Mouse (Mus musculus): ENCODE data around the gene Nav2. TPM values are rescaled to one million over a fixed set of nuclear protein-coding genes. Genes with fewer than 3 reads are reported as not detected.
A peak's percentile ranks its signal among the peaks of the same experiment; 100 is the strongest.

The Nav2 gene
- polyA plus RNA-seq, 1 experiment, result 51.7 TPM

GRCm38 (mm10) chr7:49484036-49484744 is 575.7 kb downstream of the Nav2 start:
- Histone ChIP-seq H3K27ac (ENCODE audit: insufficient read depth, low read length) (no peak overlapping the region), H3K4me3 (ENCODE audit: low read depth, low read length) (no peak overlapping the region), H3K27me3 (ENCODE audit: control insufficient read depth, insufficient read depth, low read length, poor library complexity, severe bottlenecking) (no peaks in the 10 kb centered on the region), H3K9me3 (replicated peaks; ENCODE audit: control insufficient read depth, insufficient read depth, low read length, poor library complexity, severe bottlenecking) (no peaks in the 10 kb centered on the region), H3K4me1 (ENCODE audit: control insufficient read depth, insufficient read depth, low read length) (peaks cover 5% of the 10 kb centered on the region), H3K9ac (ENCODE audit: low read depth, poor library complexity, severe bottlenecking) (no peak overlapping the region), H3K36me3 (ENCODE audit: control insufficient read depth, insufficient read depth, low read length, poor library complexity, severe bottlenecking) (no peaks in the 10 kb centered on the region)
- TF ChIP-seq POLR2A (IDR thresholded peaks at IDR 0.05; ENCODE audit: insufficient read depth, low read length) (no peak), CTCF (IDR thresholded peaks at IDR 0.05; ENCODE audit: low read depth, low read length) (peak; percentile 35)

GRCm38 (mm10) chr7:49485292-49485847 is 576.9 kb downstream of the Nav2 start:
- Histone ChIP-seq H3K27me3 (ENCODE audit: control insufficient read depth, insufficient read depth, low read length, poor library complexity, severe bottlenecking) (no peaks in the 10 kb centered on the region), H3K4me1 (ENCODE audit: control insufficient read depth, insufficient read depth, low read length) (peaks cover 5% of the 10 kb centered on the region), H3K36me3 (ENCODE audit: control insufficient read depth, insufficient read depth, low read length, poor library complexity, severe bottlenecking) (no peaks in the 10 kb centered on the region)

GRCm38 (mm10) chr7:49487347-49487746 is 578.8 kb downstream of the Nav2 start:
- TF ChIP-seq EP300 (IDR thresholded peaks at IDR 0.05; ENCODE audit: insufficient read depth, low read depth, low read length), result no peak
- no peak for TF ChIP-seq CTCF (IDR thresholded peaks at IDR 0.05; ENCODE audit: low read depth, low read length)
- Histone ChIP-seq H3K4me1 (ENCODE audit: control insufficient read depth, insufficient read depth, low read length) (peaks cover 5% of the 10 kb centered on the region), H3K36me3 (ENCODE audit: control insufficient read depth, insufficient read depth, low read length, poor library complexity, severe bottlenecking) (no peaks in the 10 kb centered on the region), H3K9ac (ENCODE audit: low read depth, poor library complexity, severe bottlenecking) (no peak overlapping the region), H3K27me3 (ENCODE audit: control insufficient read depth, insufficient read depth, low read length, poor library complexity, severe bottlenecking) (no peaks in the 10 kb centered on the region), H3K27ac (ENCODE audit: insufficient read depth, low read length) (no peak overlapping the region), H3K4me3 (ENCODE audit: low read depth, low read length) (no peak overlapping the region), H3K9me3 (replicated peaks; ENCODE audit: control insufficient read depth, insufficient read depth, low read length, poor library complexity, severe bottlenecking) (no peaks in the 10 kb centered on the region)

More at GRCm38 (mm10) chr7:49485292-49485847, 576.9 kb downstream of the Nav2 start:
- Histone ChIP-seq H3K27ac (ENCODE audit: insufficient read depth, low read length) (no peak overlapping the region), H3K9me3 (replicated peaks; ENCODE audit: control insufficient read depth, insufficient read depth, low read length, poor library complexity, severe bottlenecking) (no peaks in the 10 kb centered on the region), H3K9ac (ENCODE audit: low read depth, poor library complexity, severe bottlenecking) (no peak overlapping the region), H3K4me3 (ENCODE audit: low read depth, low read length) (no peak overlapping the region)
- TF ChIP-seq CTCF (IDR thresholded peaks at IDR 0.05; ENCODE audit: low read depth, low read length), result no peak
- TF ChIP-seq EP300 (IDR thresholded peaks at IDR 0.05; ENCODE audit: insufficient read depth, low read depth, low read length), result 0 out of 2 replicates have a peak, but pooled peaks have one; percentile 20

- Histone ChIP-seq H3K4me1 (ENCODE audit: control insufficient read depth, insufficient read depth, low read length) (peaks cover 3% of the 10 kb centered on the region), H3K27ac (ENCODE audit: insufficient read depth, low read length) (no peak overlapping the region), H3K27me3 (ENCODE audit: control insufficient read depth, insufficient read depth, low read length, poor library complexity, severe bottlenecking) (no peaks in the 10 kb centered on the region), H3K36me3 (ENCODE audit: control insufficient read depth, insufficient read depth, low read length, poor library complexity, severe bottlenecking) (no peaks in the 10 kb centered on the region), H3K9me3 (replicated peaks; ENCODE audit: control insufficient read depth, insufficient read depth, low read length, poor library complexity, severe bottlenecking) (no peaks in the 10 kb centered on the region), H3K4me3 (ENCODE audit: low read depth, low read length) (no peak overlapping the region), H3K9ac (ENCODE audit: low read depth, poor library complexity, severe bottlenecking) (no peak overlapping the region)
- TF ChIP-seq CTCF (IDR thresholded peaks at IDR 0.05; ENCODE audit: low read depth, low read length) (no peak), POLR2A (IDR thresholded peaks at IDR 0.05; ENCODE audit: insufficient read depth, low read length) (no peak), EP300 (IDR thresholded peaks at IDR 0.05; ENCODE audit: insufficient read depth, low read depth, low read length) (no peak)
Observed at GRCm38 (mm10) chr7:49488493-49489087, 580.1 kb downstream of the Nav2 start.

GRCm38 (mm10) chr7:49490814-49491213 is 582.3 kb downstream of the Nav2 start:
- no peaks in the 10 kb centered on the region for H3K27me3 ChIP-seq (ENCODE audit: control insufficient read depth, insufficient read depth, low read length, poor library complexity, severe bottlenecking)

GRCm38 (mm10) chr7:49492622-49493021 is 584.1 kb downstream of the Nav2 start:
- no peak for TF ChIP-seq POLR2A (IDR thresholded peaks at IDR 0.05; ENCODE audit: insufficient read depth, low read length)
- no peak for TF ChIP-seq CTCF (IDR thresholded peaks at IDR 0.05; ENCODE audit: low read depth, low read length)
- TF ChIP-seq EP300 (IDR thresholded peaks at IDR 0.05; ENCODE audit: insufficient read depth, low read depth, low read length), result no peak
- Histone ChIP-seq H3K4me1 (ENCODE audit: control insufficient read depth, insufficient read depth, low read length) (peaks cover 2% of the 10 kb centered on the region), H3K27me3 (ENCODE audit: control insufficient read depth, insufficient read depth, low read length, poor library complexity, severe bottlenecking) (no peaks in the 10 kb centered on the region), H3K27ac (ENCODE audit: insufficient read depth, low read length) (no peak overlapping the region), H3K9me3 (replicated peaks; ENCODE audit: control insufficient read depth, insufficient read depth, low read length, poor library complexity, severe bottlenecking) (no peaks in the 10 kb centered on the region), H3K4me3 (ENCODE audit: low read depth, low read length) (no peak overlapping the region), H3K36me3 (ENCODE audit: control insufficient read depth, insufficient read depth, low read length, poor library complexity, severe bottlenecking) (no peaks in the 10 kb centered on the region), H3K9ac (ENCODE audit: low read depth, poor library complexity, severe bottlenecking) (no peak overlapping the region)

More at GRCm38 (mm10) chr7:49490814-49491213, 582.3 kb downstream of the Nav2 start:
- Histone ChIP-seq H3K9me3 (replicated peaks; ENCODE audit: control insufficient read depth, insufficient read depth, low read length, poor library complexity, severe bottlenecking) (no peaks in the 10 kb centered on the region), H3K9ac (ENCODE audit: low read depth, poor library complexity, severe bottlenecking) (no peak overlapping the region), H3K4me1 (ENCODE audit: control insufficient read depth, insufficient read depth, low read length) (no peaks in the 10 kb centered on the region), H3K36me3 (ENCODE audit: control insufficient read depth, insufficient read depth, low read length, poor library complexity, severe bottlenecking) (no peaks in the 10 kb centered on the region), H3K4me3 (ENCODE audit: low read depth, low read length) (no peak overlapping the region), H3K27ac (ENCODE audit: insufficient read depth, low read length) (no peak overlapping the region)
- TF ChIP-seq POLR2A (IDR thresholded peaks at IDR 0.05; ENCODE audit: insufficient read depth, low read length), result no peak
- no peak for TF ChIP-seq CTCF (IDR thresholded peaks at IDR 0.05; ENCODE audit: low read depth, low read length)
- TF ChIP-seq EP300 (IDR thresholded peaks at IDR 0.05; ENCODE audit: insufficient read depth, low read depth, low read length), result no peak

Measured in ES-Bruce4 (cell line).